Mouse (Mus musculus) bone marrow, adult 2 months (tissue): ENCODE measurements at regions not wholly inside any gene's neighbourhood (a gene's known extent, or its start where the extent isn't known, plus 50 kb on each side); places are given as distances from the start of the nearest gene placed in this dataset.

Experiments used
- H3K27ac ChIP-seq: fragments of 200-500 bp; 2 replicates; pipeline ENCODE4 v1.5.1; 2012; ENCODE audit warnings: low read depth, mild to moderate bottlenecking, control low read depth, inconsistent platforms, low read length; ENCODE audit not compliant: control insufficient read depth, poor library complexity, insufficient read depth
- H3K4me1 ChIP-seq: fragments of 200-500 bp; 2 replicates; pipeline ENCODE4 v1.6.1; 2011; ENCODE audit warnings: low read length; ENCODE audit not compliant: control insufficient read depth, insufficient read depth
- H3K4me3 ChIP-seq: fragments of 200-500 bp; replicated peaks from 2 replicates; pipeline ENCODE3; 2011; ENCODE audit warnings: mild to moderate bottlenecking, low read depth, low read length, control low read depth; ENCODE audit not compliant: control insufficient read depth
- CTCF ChIP-seq: fragments of 200-500 bp; IDR thresholded peaks from 2 replicates; pipeline ENCODE4 v1.5.1; 2011; ENCODE audit warnings: low read length, control low read depth; ENCODE audit not compliant: control insufficient read depth, insufficient read depth
- POLR2A ChIP-seq: fragments of 200-500 bp; IDR thresholded peaks from 2 replicates; pipeline ENCODE4 v1.6.1; 2011; ENCODE audit warnings: low read depth, mild to moderate bottlenecking, control low read depth, low read length, borderline replicate concordance; ENCODE audit not compliant: control insufficient read depth
- WGBS: fragments of 180-500 bp; shearing (Covaris S2); methylation state at CpG from one replicate; pipeline ENCODE4 v1.1.7; 2018; 5-methylcytosine and 5-hydroxymethylcytosine counted together

DNA sequence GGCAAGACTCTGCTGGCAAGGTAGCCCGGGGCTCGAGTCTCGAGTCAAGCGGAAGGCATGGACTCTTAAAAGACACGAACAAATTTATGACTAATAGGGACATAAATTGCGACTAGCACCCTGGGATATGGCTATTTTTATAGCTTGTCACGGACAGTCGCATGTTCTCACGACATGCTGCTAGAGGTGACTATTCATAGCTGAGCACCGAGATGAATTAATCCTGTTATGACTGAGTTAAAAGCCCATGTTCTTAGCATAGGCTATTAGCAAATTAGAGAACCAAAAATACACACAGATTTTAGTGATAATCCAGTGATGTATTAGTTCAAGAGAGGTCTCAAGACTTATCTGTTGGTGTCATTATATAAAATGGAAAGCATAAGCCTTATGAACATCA is 539.2 kb downstream of the Gm19410 start:
- no peak overlapping the region for H3K27ac ChIP-seq
- H3K4me3 ChIP-seq: no peak overlapping the region
- TF ChIP-seq CTCF (no peak), POLR2A (no peak)
- WGBS: 85% methylated on average over 10 of the region's 10 CpGs
- no peaks in the 10 kb centered on the region for H3K4me1 ChIP-seq

DNA sequence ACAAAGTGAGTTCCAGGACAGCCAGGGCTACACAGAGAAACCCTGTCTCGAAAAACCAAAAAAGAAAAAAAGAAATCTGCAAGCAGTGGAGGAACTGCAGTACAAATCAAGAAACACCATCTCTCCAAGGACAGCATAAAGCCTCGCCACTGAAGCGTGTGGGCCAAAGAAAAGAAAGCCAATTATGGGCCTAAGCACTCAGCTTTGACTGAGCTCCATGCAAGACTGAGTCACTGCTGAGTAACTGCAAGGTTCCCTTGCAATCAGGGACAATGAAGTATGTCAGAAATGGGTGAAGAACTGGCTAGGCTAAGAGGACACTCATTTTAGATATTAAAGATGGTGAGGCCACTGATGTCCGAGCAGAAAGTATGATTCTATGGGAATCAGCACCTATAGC is 540.7 kb downstream of the Gm19410 start:
- Histone ChIP-seq H3K4me3 (no peak overlapping the region), H3K27ac (no peak overlapping the region), H3K4me1 (no peaks in the 10 kb centered on the region)
- TF ChIP-seq CTCF (no peak), POLR2A (no peak)
- WGBS: 86% methylated on average over 4 of the region's 4 CpGs

DNA sequence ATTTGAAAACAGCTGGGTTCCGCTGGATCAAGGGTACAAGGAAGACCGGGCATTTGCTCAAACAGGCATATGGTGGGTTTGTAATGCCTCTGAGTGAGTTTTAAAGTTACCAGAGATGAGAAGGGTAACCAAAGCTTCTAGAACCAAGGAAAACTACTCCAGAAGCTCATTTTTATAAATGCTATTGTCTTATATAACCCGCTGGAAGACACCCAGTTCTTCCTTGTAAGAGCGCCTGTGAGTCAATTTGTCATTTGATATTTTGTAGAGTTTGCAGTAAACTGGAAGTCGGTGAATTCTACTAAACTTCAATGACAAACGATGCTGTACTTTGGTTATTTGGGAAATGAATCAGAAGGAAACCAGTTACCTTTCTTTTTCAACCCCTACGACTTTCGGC is 541.9 kb downstream of the Gm19410 start:
- no peak overlapping the region for H3K4me3 ChIP-seq
- TF ChIP-seq POLR2A (no peak), CTCF (no peak)
- no peaks in the 10 kb centered on the region for H3K4me1 ChIP-seq
- H3K27ac ChIP-seq: no peak overlapping the region
- WGBS: 85% methylated on average over 8 of the region's 8 CpGs

DNA sequence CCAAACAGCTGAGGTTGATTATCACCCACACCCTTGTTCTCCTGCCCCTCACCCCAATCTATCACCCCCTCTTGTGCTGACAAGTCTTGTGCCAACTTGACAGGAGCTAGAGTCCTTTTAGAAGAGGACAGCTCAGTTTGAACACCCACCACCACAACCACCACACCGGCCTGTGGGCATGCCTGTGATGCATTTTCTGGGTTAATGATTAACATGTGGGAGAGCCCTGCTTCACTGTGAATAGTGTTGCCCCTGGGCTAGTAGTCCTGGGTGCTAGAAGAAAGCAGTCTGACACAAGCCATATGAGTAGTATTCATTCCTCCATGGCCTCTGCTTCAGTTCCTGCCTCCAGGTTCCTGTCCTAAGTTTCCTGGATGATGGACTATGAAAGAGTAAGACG is 542.5 kb downstream of the Gm19410 start:
- 83% methylated on average over 2 of the region's 2 CpGs for WGBS

DNA sequence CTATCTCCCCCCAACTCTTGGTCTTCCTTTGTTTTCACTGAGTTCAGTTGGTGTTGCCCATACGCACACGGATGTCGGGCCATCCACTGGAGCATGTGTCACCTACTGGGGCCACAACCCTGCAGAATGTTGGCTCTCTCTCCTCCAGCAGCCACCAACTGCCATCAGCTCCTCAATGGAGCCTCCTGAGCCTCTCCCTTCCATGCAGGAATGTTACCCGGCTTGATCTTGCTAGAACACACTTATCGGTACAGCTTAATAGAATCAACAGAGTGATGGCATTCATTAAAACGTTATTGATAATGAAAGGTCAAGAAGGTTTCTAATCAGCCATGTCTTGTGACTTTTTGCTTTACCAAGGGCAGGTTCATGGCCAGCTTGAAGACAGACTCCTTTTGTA is 543.7 kb downstream of the Gm19410 start:
- 89% methylated on average over 6 of the region's 6 CpGs for WGBS
- TF ChIP-seq CTCF (no peak), POLR2A (no peak)
- Histone ChIP-seq H3K27ac (no peak overlapping the region), H3K4me1 (no peaks in the 10 kb centered on the region), H3K4me3 (no peak overlapping the region)

More for the DNA sequence above, 542.5 kb downstream of the Gm19410 start:
- no peak overlapping the region for H3K27ac ChIP-seq
- no peak overlapping the region for H3K4me3 ChIP-seq
- H3K4me1 ChIP-seq: no peaks in the 10 kb centered on the region
- no peak for TF ChIP-seq POLR2A
- no peak for TF ChIP-seq CTCF

DNA sequence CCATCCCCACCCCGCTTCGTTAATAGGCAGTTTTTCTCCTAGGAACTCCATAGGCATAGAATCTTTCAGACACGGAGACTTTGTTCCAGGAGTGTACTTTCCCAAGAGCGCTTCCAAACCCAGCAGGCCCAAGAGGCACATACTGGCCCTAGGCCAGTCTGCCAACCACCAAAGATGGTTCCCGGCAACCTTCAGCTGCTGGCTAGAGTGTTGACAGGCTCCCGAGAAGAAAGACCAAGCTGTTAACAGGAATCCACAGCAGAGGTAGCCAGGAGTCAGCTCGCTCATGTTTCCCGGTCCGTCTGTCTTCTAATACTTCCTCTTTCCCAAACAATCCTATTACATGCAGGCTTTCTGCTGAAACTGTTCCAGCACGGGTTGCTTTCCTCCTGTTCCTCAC is 544.4 kb downstream of the Gm19410 start:
- Histone ChIP-seq H3K27ac (no peak overlapping the region), H3K4me1 (no peaks in the 10 kb centered on the region), H3K4me3 (no peak overlapping the region)
- WGBS: 67% methylated on average over 10 of the region's 10 CpGs
- TF ChIP-seq POLR2A: no peak
- no peak for TF ChIP-seq CTCF

DNA sequence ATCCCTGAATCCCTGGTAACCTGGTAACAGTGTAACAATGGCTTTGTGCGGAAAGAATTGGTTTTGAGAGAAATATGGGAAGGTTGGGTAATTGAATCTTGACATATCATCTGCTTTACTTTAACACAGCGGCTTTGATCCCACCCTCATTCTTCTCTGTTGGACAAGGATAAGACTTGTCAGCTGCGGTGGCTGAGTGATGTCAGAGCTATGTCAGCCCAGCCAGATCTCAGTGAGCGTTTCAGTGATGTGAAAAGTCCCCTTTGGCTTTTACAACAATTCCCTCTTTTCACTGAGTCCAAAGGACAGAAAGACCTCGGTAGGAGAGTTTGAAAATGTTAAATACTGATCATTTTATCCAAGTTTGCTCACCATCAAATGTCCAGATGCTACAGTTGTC is 546.1 kb downstream of the Gm19410 start:
- no peak overlapping the region for H3K4me3 ChIP-seq
- 76% methylated on average over 5 of the region's 5 CpGs for WGBS
- no peak for TF ChIP-seq CTCF
- TF ChIP-seq POLR2A: no peak
- no peaks in the 10 kb centered on the region for H3K4me1 ChIP-seq
- H3K27ac ChIP-seq: no peak overlapping the region

DNA sequence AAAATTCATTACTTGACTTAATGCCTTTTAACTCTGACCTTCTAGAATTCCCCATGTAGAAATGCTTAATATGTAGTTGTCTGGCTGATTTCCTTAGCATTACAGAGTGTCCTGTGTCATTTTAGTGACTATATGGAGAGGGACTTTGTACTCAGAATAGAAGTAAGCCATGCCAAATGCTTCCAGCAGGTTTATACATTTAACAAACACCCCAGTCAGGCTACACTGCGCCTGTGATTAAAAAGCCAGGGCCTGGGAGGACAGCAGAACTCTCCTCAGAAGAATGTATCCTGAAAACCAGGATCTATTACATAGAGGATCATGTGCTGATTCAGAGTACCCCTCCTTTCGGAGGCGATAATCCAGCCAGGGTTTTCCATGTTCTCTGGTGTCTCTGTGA is 547.4 kb downstream of the Gm19410 start:
- Histone ChIP-seq H3K4me3 (no peak overlapping the region), H3K4me1 (no peaks in the 10 kb centered on the region), H3K27ac (no peak overlapping the region)
- WGBS: 87% methylated on average over 3 of the region's 3 CpGs
- TF ChIP-seq POLR2A (no peak), CTCF (no peak)

DNA sequence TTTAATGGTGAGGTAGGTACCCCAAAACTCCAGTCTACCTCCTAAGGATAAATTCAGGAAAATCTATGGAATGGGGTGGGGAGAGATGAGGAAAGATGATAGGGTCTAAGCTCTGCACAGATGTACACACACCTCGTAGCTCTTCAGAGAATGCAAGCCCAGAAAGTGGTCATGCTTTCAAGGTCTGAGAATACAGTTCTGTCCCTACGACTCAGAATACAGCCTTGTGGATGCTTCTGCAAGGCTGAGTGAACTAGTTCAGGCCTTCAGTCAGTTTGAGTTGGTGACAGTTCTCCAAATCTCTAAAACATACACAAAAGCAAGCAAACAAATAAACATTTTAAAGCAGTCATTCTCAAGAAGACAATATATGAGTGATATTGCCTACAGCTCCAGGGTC is 552.8 kb downstream of the Gm19410 start:
- 86% methylated on average over 2 of the region's 2 CpGs for WGBS
- Histone ChIP-seq H3K4me1 (no peaks in the 10 kb centered on the region), H3K4me3 (no peak overlapping the region), H3K27ac (no peak overlapping the region)
- TF ChIP-seq POLR2A (no peak), CTCF (no peak)

DNA sequence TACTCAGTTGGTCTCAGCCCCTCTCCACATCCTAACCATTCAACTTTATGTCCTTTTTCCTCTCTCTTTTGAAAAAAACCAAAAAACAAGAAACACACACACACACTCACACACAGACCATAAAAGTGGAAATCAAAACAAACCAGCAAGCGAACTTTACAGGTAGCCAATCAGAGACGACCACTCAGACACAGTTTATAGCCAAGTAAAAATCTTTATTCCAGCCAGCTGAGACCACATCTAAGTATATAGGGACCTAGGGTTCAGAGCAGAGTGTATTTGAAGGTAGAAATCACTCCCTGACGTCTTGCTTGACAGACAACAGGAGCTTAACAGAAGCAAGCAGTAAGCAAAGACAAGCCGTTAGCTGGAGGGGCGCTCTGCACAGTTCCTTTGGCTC is 553.3 kb downstream of the Gm19410 start:
- H3K4me3 ChIP-seq: no peak overlapping the region
- no peak overlapping the region for H3K27ac ChIP-seq
- no peak for TF ChIP-seq POLR2A
- TF ChIP-seq CTCF: no peak
- no peaks in the 10 kb centered on the region for H3K4me1 ChIP-seq
- 34% methylated on average over 5 of the region's 5 CpGs for WGBS
